In the genomic region with DNA sequence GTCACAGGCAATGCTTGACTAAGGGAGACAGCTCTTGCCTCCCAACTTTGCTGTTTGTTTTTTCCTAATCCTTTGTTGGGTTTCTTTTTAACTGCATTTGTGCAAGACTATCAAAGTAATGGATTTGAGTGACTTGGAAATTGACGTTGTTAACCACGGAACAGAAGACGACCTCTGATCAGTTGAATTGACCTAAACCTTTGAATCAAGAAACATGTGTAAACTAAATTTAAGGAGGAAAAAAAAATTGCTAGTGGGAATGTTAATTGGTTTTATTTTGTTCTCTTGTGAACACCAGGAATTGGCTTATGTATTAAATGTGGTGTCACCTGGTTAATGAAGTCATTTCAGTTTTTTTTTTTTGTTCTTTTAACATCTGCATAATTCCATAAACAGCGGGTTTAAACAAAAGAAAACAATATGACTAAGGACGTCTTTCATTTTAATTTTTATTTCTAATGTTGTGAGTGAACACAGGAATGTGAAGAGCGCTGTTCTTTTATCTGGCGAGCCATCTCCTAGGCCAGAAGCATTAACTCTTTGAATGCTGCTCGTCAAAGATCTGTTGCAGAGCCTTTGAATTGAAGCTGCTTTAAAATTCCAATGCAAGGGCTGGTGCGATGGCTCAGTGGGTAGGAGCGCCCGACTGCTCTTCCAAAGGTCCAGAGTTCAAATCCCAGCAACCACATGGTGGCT, we compare ENCODE assay signal across 8 mouse cellular contexts. TPM values are rescaled to one million over a fixed set of nuclear protein-coding genes. Genes with fewer than 3 reads are reported as not detected.
DNase-seq lines count a peak whose midpoint lies in the region; ATAC-seq lines count a peak whose summit lies in the region.

No protein-coding gene starts in this region.

- intact Hi-C loops in gastrocnemius, postnatal 14 days (cut with DNase I; ENCODE audit: low total_unique reads): loop anchor here (10.0 kb wide), 1 partner anchor 92 kb away; no protein-coding TSS in a partner anchor

- peak overlapping the region; percentile 97; the same call in 1 of the 2 replicates for H3K9ac ChIP-seq in kidney, embryonic 14.5 days (ENCODE audit: low read depth, low read length)
- peak overlapping the region; percentile 99 for H3K9ac ChIP-seq in hindbrain, embryonic 12.5 days
- H3K9ac ChIP-seq in midbrain, embryonic 16.5 days (ENCODE audit: low read depth, low read length): peak overlapping the region; percentile 92

- peaks cover 20% of the 10 kb centered on the region for H3K4me1 ChIP-seq in kidney, embryonic 14.5 days (ENCODE audit: control insufficient read depth, insufficient read depth, low read length)
- H3K4me1 ChIP-seq in hindbrain, embryonic 12.5 days: peaks cover 34% of the 10 kb centered on the region
- peaks cover 31% of the 10 kb centered on the region for H3K4me1 ChIP-seq in midbrain, embryonic 16.5 days (ENCODE audit: control insufficient read depth, insufficient read depth, low read length)

- no peaks in the 10 kb centered on the region for H3K9me3 ChIP-seq in kidney, embryonic 14.5 days (ENCODE audit: control insufficient read depth, low read length)
- no peaks in the 10 kb centered on the region for H3K9me3 ChIP-seq in hindbrain, embryonic 12.5 days (replicated peaks)
- H3K9me3 ChIP-seq in midbrain, embryonic 16.5 days (replicated peaks; ENCODE audit: control insufficient read depth, low read length, poor library complexity, severe bottlenecking): no peaks in the 10 kb centered on the region

- H3K27ac ChIP-seq in kidney, embryonic 14.5 days (ENCODE audit: low read depth, low read length): peak overlapping the region; percentile 99; the same call in 1 of the 2 replicates
- H3K27ac ChIP-seq in hindbrain, embryonic 12.5 days: peak overlapping the region; percentile 99
- peak overlapping the region; percentile 97 for H3K27ac ChIP-seq in midbrain, embryonic 16.5 days (ENCODE audit: low read length)

- no peak for DNase-seq in kidney, adult 8-10 months
- peak; percentile 81 for DNase-seq in Muller cell, postnatal 12 days (ENCODE audit: inconsistent ontology term)
- DNase-seq in gastrocnemius, postnatal 14 days: no peak
- no peak for DNase-seq in spleen, postnatal 36 days (ENCODE audit: low spot score in 2 of 2)
- DNase-seq in spleen, postnatal 14 days (ENCODE audit: low spot score in 2 of 2): no peak

- 20% methylated on average over 11 of the region's 11 CpGs for WGBS in kidney, embryonic 14.5 days
- 11% methylated on average over 11 of the region's 11 CpGs for WGBS in hindbrain, embryonic 12.5 days
- WGBS in midbrain, embryonic 16.5 days: 5% methylated on average over 11 of the region's 11 CpGs

- no peaks in the 10 kb centered on the region for H3K36me3 ChIP-seq in kidney, embryonic 14.5 days (ENCODE audit: control insufficient read depth, insufficient read depth, low read length)
- no peaks in the 10 kb centered on the region for H3K36me3 ChIP-seq in hindbrain, embryonic 12.5 days
- no peaks in the 10 kb centered on the region for H3K36me3 ChIP-seq in midbrain, embryonic 16.5 days (ENCODE audit: control insufficient read depth, insufficient read depth, low read length)

- H3K27me3 ChIP-seq in kidney, embryonic 14.5 days (ENCODE audit: control insufficient read depth, insufficient read depth, low read length): no peaks in the 10 kb centered on the region
- no peaks in the 10 kb centered on the region for H3K27me3 ChIP-seq in hindbrain, embryonic 12.5 days
- H3K27me3 ChIP-seq in midbrain, embryonic 16.5 days (ENCODE audit: control insufficient read depth, insufficient read depth, low read depth, low read length): no peaks in the 10 kb centered on the region

- H3K4me3 ChIP-seq in kidney, embryonic 14.5 days (ENCODE audit: low read length): peak overlapping the region; percentile 97
- H3K4me3 ChIP-seq in hindbrain, embryonic 12.5 days: peak overlapping the region; percentile 97
- peak overlapping the region; percentile 68 for H3K4me3 ChIP-seq in midbrain, embryonic 16.5 days (ENCODE audit: low read depth, low read length)

- no peak for ATAC-seq in kidney, embryonic 14.5 days (ENCODE audit: low FRiP score, low TSS enrichment)
- ATAC-seq in hindbrain, embryonic 12.5 days (ENCODE audit: low FRiP score): no peak
- ATAC-seq in midbrain, embryonic 16.5 days: no peak

- peak overlapping the region; percentile 67 for H3K4me2 ChIP-seq in kidney, embryonic 14.5 days (replicated peaks; ENCODE audit: low read depth, low read length)
- H3K4me2 ChIP-seq in hindbrain, embryonic 12.5 days (replicated peaks): peak overlapping the region; percentile 65
- H3K4me2 ChIP-seq in midbrain, embryonic 16.5 days (ENCODE audit: low read length): peak overlapping the region; percentile 69

RNA-seq across cellular contexts. Expression of gene Cdk17, which starts 1.7 kb away (rescaled TPM):
- polyA plus RNA-seq in kidney, embryonic 14.5 days (2014; fragmentation: Nextera tagmentation; extraction: Ambion mirVana): 17.0 and 24.8 TPM in 2 replicates
- polyA plus RNA-seq in hindbrain, embryonic 12.5 days (2016; fragmentation: Nextera tagmentation; extraction: Ambion mirVana): 49.7 and 49.8 TPM in 2 replicates
- 39.5 and 40.2 TPM in 2 replicates for polyA plus RNA-seq in midbrain, embryonic 16.5 days (2015; fragmentation: Nextera tagmentation; extraction: Ambion mirVana)
- 10 to 100 TPM in 1 of 2 experiments, 1 to 10 TPM in 1; 9.8 to 11.9 TPM for total RNA-seq in gastrocnemius, postnatal 14 days (2021)
